Mouse (Mus musculus) left cerebral cortex, adult 18-20 months (tissue): ENCODE results near the gene Nostrin. TPM values are rescaled to one million over a fixed set of nuclear protein-coding genes. Genes with fewer than 3 reads are reported as not detected.

Experiments
- DNase-seq, 2 experiments: peaks; one replicate each; pipeline ENCODE4 v3.0.0; 2021 to 2022; ENCODE audit warnings: low spot score in 2 of 2, mixed read lengths in 1 of 2
- long read RNA-seq, 2 experiments: library from polyadenylated mRNA; stranded (forward); transcript quantifications; one replicate each; pipeline ENCODE4 v2.0.0; 2021
- total RNA-seq, 2 experiments: library from RNA; stranded (reverse); gene quantifications; 2 replicates each; pipeline ENCODE4 v1.2.3; 2021

The Nostrin gene
- 1 to 10 TPM; 5.0 TPM for total RNA-seq
- long read RNA-seq, experiment 1, transcript Nostrin-201 (16 exons, 1,808 nt), result major isoform, 8 of 10 reads
- long read RNA-seq, experiment 1, partial matches to known transcripts, result 0 of 10 reads
- long read RNA-seq, experiment 1, other reads (novel, unspliced or antisense), result 2 of 10 reads
- long read RNA-seq, experiment 2, partial matches to known transcripts, result 0 of 1 reads
- long read RNA-seq, experiment 2, other reads (novel, unspliced or antisense), result 0 of 1 reads

- DNase-seq, result no peak
Measured at GRCm38 (mm10) chr2:69135661-69136576, at the start of gene Nostrin. Gene Nostrin, plus strand, starts transcription at chr2:69135800.

GRCm38 (mm10) chr2:69086505-69087260, 48.9 kb upstream of the Nostrin start:
- DNase-seq, result no peak

GRCm38 (mm10) chr2:69095836-69096235, 39.8 kb upstream of the Nostrin start:
- DNase-seq, result no peak

GRCm38 (mm10) chr2:69096821-69097220, 38.8 kb upstream of the Nostrin start:
- peak in 1 of 2 experiments; percentile 36 for DNase-seq

- DNase-seq, result no peak
Measured at GRCm38 (mm10) chr2:69097526-69097925, 38.1 kb upstream of the Nostrin start.

GRCm38 (mm10) chr2:69098701-69099100, 36.9 kb upstream of the Nostrin start:
- DNase-seq, result no peak

- no peak for DNase-seq
Measured at GRCm38 (mm10) chr2:69099147-69099546, 36.5 kb upstream of the Nostrin start.

- no peak for DNase-seq
Measured at GRCm38 (mm10) chr2:69100706-69101105, 34.9 kb upstream of the Nostrin start.

GRCm38 (mm10) chr2:69103526-69103925, 32.1 kb upstream of the Nostrin start:
- no peak for DNase-seq

- DNase-seq, result peak in 1 of 2 experiments; percentile 53
Measured at GRCm38 (mm10) chr2:69104511-69105145, 31.0 kb upstream of the Nostrin start.

- DNase-seq, result no peak
Measured at GRCm38 (mm10) chr2:69109246-69109645, 26.4 kb upstream of the Nostrin start.

GRCm38 (mm10) chr2:69109710-69110109, 25.9 kb upstream of the Nostrin start:
- peak in 1 of 2 experiments; percentile 12 for DNase-seq

GRCm38 (mm10) chr2:69112609-69113008, 23.0 kb upstream of the Nostrin start:
- DNase-seq, result no peak

- DNase-seq, result no peak
Measured at GRCm38 (mm10) chr2:69113829-69114547, 21.6 kb upstream of the Nostrin start.

- DNase-seq, result no peak
Measured at GRCm38 (mm10) chr2:69115921-69116320, 19.7 kb upstream of the Nostrin start.

GRCm38 (mm10) chr2:69116767-69117166, 18.8 kb upstream of the Nostrin start:
- no peak for DNase-seq

GRCm38 (mm10) chr2:69118994-69119393, 16.6 kb upstream of the Nostrin start:
- no peak for DNase-seq

GRCm38 (mm10) chr2:69119718-69120117, 15.9 kb upstream of the Nostrin start:
- no peak for DNase-seq

GRCm38 (mm10) chr2:69121681-69122080, 13.9 kb upstream of the Nostrin start:
- DNase-seq, result no peak

GRCm38 (mm10) chr2:69125425-69125824, 10.2 kb upstream of the Nostrin start:
- DNase-seq, result no peak
